Mouse (Mus musculus): ENCODE results near the gene Chchd6. TPM values are rescaled to one million over a fixed set of nuclear protein-coding genes. Genes with fewer than 3 reads are reported as not detected.

The Chchd6 gene
- total and polyA plus RNA-seq, 3 experiments: 49.5 to 74.7 TPM; not detected in 1

- Histone ChIP-seq H3K36me3 (ENCODE audit: control insufficient read depth in 1 of 2, insufficient read depth in 2 of 2, low read length in 2 of 2) (peaks cover 0 to 55% of the 10 kb centered on the region in 2 experiments; a peak in 2 of 4 replicates), H3K4me1 (ENCODE audit: control insufficient read depth in 1 of 2, insufficient read depth in 2 of 2, low read length in 2 of 2) (peaks cover 46 to 55% of the 10 kb centered on the region in 2 experiments), H3K27ac (ENCODE audit: control insufficient read depth, low read depth, low read length) (peak overlapping the region; percentile 82), H3K4me3 (ENCODE audit: control insufficient read depth in 1 of 2, insufficient read depth in 1 of 2, low read depth in 2 of 2, low read length in 2 of 2) (no peak overlapping the region), H3K9me3 (replicated peaks; ENCODE audit: insufficient read depth, low read length) (no peaks in the 10 kb centered on the region), H3K27me3 (ENCODE audit: control insufficient read depth in 1 of 2, insufficient read depth in 2 of 2, low read length in 2 of 2) (no peaks in the 10 kb centered on the region), H3K79me2 (ENCODE audit: control insufficient read depth, insufficient read depth, low read length, poor library complexity) (no peaks in the 10 kb centered on the region), H3K9ac (ENCODE audit: control insufficient read depth, low read depth, low read length, poor library complexity, severe bottlenecking) (peak overlapping the region; percentile 47)
- DNase-seq (ENCODE audit: low read depth, low spot score): peak; percentile 39
- TF ChIP-seq CHD2 (IDR thresholded peaks at IDR 0.05; ENCODE audit: low read length) (no peak), EP300 (IDR thresholded peaks at IDR 0.05; ENCODE audit: low read depth in 1 of 2, low read length in 2 of 2) (peak; percentile 36 to 79; a peak in 2 of 4 replicates), ETS1 (IDR thresholded peaks at IDR 0.05; ENCODE audit: low read depth, low read length) (peak; percentile 79), POLR2AphosphoS5 (IDR thresholded peaks at IDR 0.05; ENCODE audit: borderline replicate concordance, low read depth, low read length) (no peak)
Measured at GRCm38 (mm10) chr6:89413481-89413884, 182.0 kb downstream of the Chchd6 start.

- Histone ChIP-seq H3K9me3 (replicated peaks; ENCODE audit: insufficient read depth, low read length) (no peaks in the 10 kb centered on the region), H3K36me3 (ENCODE audit: control insufficient read depth in 1 of 2, insufficient read depth in 2 of 2, low read length in 2 of 2) (peaks cover 0 to 63% of the 10 kb centered on the region in 2 experiments; a peak in 2 of 4 replicates), H3K4me3 (ENCODE audit: control insufficient read depth in 1 of 2, insufficient read depth in 1 of 2, low read depth in 2 of 2, low read length in 2 of 2) (no peak overlapping the region), H3K27me3 (ENCODE audit: control insufficient read depth in 1 of 2, insufficient read depth in 2 of 2, low read length in 2 of 2) (no peaks in the 10 kb centered on the region), H3K4me1 (ENCODE audit: control insufficient read depth in 1 of 2, insufficient read depth in 2 of 2, low read length in 2 of 2) (peaks cover 52 to 64% of the 10 kb centered on the region in 2 experiments), H3K27ac (ENCODE audit: control insufficient read depth, low read depth, low read length) (peak overlapping the region; percentile 82), H3K79me2 (ENCODE audit: control insufficient read depth, insufficient read depth, low read length, poor library complexity) (no peaks in the 10 kb centered on the region), H3K9ac (ENCODE audit: control insufficient read depth, low read depth, low read length, poor library complexity, severe bottlenecking) (no peak overlapping the region)
- TF ChIP-seq ETS1 (IDR thresholded peaks at IDR 0.05; ENCODE audit: low read depth, low read length): peak; percentile 6; the same call in 1 of the 2 replicates
- TF ChIP-seq EP300 (IDR thresholded peaks at IDR 0.05; ENCODE audit: low read depth in 1 of 2, low read length in 2 of 2): peak; percentile 66 to 71
- TF ChIP-seq GATA1 (IDR thresholded peaks at IDR 0.05; ENCODE audit: low read depth, low read length): peak; percentile 61
- no peak for TF ChIP-seq MEF2A (IDR thresholded peaks at IDR 0.05; ENCODE audit: extremely low read depth, insufficient replicate concordance, low read depth, low read length, poor library complexity, severe bottlenecking)
- TF ChIP-seq JUND (IDR thresholded peaks at IDR 0.05; ENCODE audit: low read depth, low read length): 0 out of 2 replicates have a peak, but pooled peaks have one; percentile 49
- peak; percentile 70 for DNase-seq (ENCODE audit: low read depth, low spot score)
Measured at GRCm38 (mm10) chr6:89412562-89412961, 182.9 kb downstream of the Chchd6 start.

- DNase-seq (ENCODE audit: low read depth, low spot score): no peak
- peaks cover 0 to 44% of the 10 kb centered on the region in 2 experiments; a peak in 2 of 4 replicates for H3K36me3 ChIP-seq (ENCODE audit: control insufficient read depth in 1 of 2, insufficient read depth in 2 of 2, low read length in 2 of 2)
- no peak for TF ChIP-seq E2F4 (IDR thresholded peaks at IDR 0.05; ENCODE audit: borderline replicate concordance, low read depth, low read length)
- TF ChIP-seq NELFE (IDR thresholded peaks at IDR 0.05; ENCODE audit: low read depth, low read length): no peak
- no peak overlapping the region for H3K4me3 ChIP-seq (ENCODE audit: control insufficient read depth in 1 of 2, insufficient read depth in 1 of 2, low read depth in 2 of 2, low read length in 2 of 2)
- no peaks in the 10 kb centered on the region for H3K27me3 ChIP-seq (ENCODE audit: control insufficient read depth in 1 of 2, insufficient read depth in 2 of 2, low read length in 2 of 2)
- H3K4me1 ChIP-seq (ENCODE audit: control insufficient read depth in 1 of 2, insufficient read depth in 2 of 2, low read length in 2 of 2): peaks cover 29 to 48% of the 10 kb centered on the region in 2 experiments
- no peak overlapping the region for H3K27ac ChIP-seq (ENCODE audit: control insufficient read depth, low read depth, low read length)
- H3K79me2 ChIP-seq (ENCODE audit: control insufficient read depth, insufficient read depth, low read length, poor library complexity): no peaks in the 10 kb centered on the region
- no peaks in the 10 kb centered on the region for H3K9me3 ChIP-seq (replicated peaks; ENCODE audit: insufficient read depth, low read length)
- no peak overlapping the region for H3K9ac ChIP-seq (ENCODE audit: control insufficient read depth, low read depth, low read length, poor library complexity, severe bottlenecking)
Measured at GRCm38 (mm10) chr6:89409041-89409440, 186.4 kb downstream of the Chchd6 start.

Measured in MEL (cell line).